Mouse (Mus musculus) left cerebral cortex, postnatal 14 days (tissue): ENCODE results near the gene Upk2. TPM values are rescaled to one million over a fixed set of nuclear protein-coding genes. Genes with fewer than 3 reads are reported as not detected.
A peak's percentile ranks its signal among the peaks of the same experiment; 100 is the strongest.
"Not testable (repeated sequence)": the region's sequence is repeated elsewhere in the genome, so short reads cannot be mapped to it uniquely, and the experiment has no call there.

Source experiments
- DNase-seq, 2 experiments: peaks; one replicate each; pipeline ENCODE4 v3.0.0; 2021 to 2022; ENCODE audit warnings: low spot score in 2 of 2, mixed read lengths in 1 of 2
- intact Hi-C: fragments of 180-260 bp; cut with DNase I; formaldehyde crosslinking; loops from one replicate; pipeline ENCODE4 v1.15.1; 2025
- total RNA-seq, 2 experiments: library from RNA; stranded (reverse); gene quantifications; 2 replicates each; pipeline ENCODE4 v1.2.3; 2021

Gene Upk2
- total RNA-seq, 2 experiments from 2014 or later = not detected

DNA sequence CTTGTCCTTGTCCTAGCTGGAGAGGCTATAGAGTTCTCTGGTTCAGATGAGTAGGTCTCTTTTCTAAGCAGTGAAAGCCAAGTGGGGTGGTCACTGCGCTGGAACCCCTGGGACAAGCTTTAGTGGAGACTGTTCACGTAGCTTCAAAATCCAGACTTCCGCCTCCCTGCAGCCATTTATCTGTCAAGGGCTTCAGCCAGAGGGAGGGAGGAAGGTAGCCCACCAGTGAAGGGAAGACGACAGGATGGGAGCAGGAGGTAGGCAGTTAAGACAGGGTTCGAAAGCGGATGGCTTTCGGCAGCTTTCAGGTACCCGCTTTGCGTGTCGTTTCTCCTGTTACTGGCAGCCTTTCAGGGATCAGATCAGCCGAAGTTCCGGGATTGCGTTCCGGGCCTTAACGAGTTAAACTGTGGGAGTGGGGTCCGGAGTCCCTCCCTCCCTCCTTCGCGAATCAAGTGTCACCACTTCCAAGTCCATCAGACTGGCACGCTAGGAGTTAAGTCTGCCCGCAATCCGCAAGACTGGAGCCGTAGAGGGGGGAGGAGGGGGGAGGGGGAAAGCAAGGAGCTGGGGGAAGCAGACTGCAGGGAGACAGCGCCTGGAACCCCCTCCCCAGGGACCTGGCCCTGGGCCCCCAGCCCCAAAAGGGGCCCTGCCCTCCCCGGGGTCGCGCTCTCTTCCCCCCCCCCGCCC lies 23.6 kb upstream of the Upk2 start:
- intact Hi-C loops = loop anchor here (2.0 kb wide), 1 partner anchor 22 kb away; no protein-coding TSS in a partner anchor
- peak; percentile 76 to 86 for DNase-seq

GRCm38 (mm10) chr9:44477339-44478228 lies 22.8 kb upstream of the Upk2 start:
- intact Hi-C loops = loop anchor here (2.0 kb wide), 1 partner anchor 21 kb away; no protein-coding TSS in a partner anchor
- peak; percentile 70 to 80 for DNase-seq

- intact Hi-C loops = no loop called here
- no peak for DNase-seq
Observed at GRCm38 (mm10) chr9:44475936-44476335, 21.2 kb upstream of the Upk2 start.

- no peak for DNase-seq
- intact Hi-C loops = no loop called here
Observed at GRCm38 (mm10) chr9:44474327-44474726, 19.6 kb upstream of the Upk2 start.

- DNase-seq = no peak
- intact Hi-C loops = no loop called here
Observed at GRCm38 (mm10) chr9:44473184-44473583, 18.4 kb upstream of the Upk2 start.

DNA sequence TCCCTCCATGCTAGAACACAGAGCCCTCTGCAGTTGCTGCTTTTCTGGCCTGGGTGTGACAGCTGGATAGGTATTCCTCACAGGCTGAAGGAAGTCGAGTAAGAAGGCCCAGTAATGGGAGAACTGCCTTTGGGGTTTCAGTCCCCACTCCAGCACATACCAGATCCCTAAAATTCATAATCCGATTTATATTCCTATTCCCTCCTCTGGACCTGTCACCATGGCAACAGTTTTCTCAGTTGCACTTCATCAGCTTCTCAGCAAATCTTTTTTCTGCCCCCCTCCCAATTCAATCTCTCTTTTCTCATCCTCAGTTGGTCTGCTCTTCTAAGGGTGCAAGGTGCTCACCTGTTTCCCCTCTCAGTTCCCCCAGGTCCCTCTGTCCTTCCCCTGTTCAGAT lies 14.0 kb upstream of the Upk2 start:
- intact Hi-C loops = no loop called here

GRCm38 (mm10) chr9:44468224-44468623 lies 13.4 kb upstream of the Upk2 start:
- DNase-seq = no peak
- intact Hi-C loops = no loop called here

More for the DNA sequence above, 14.0 kb upstream of the Upk2 start:
- peak in 1 of 2 experiments; percentile 61 for DNase-seq

GRCm38 (mm10) chr9:44461950-44462349 lies 7.2 kb upstream of the Upk2 start:
- no peak for DNase-seq
- intact Hi-C loops = no loop called here

- intact Hi-C loops = loop anchor here (2.0 kb wide), 1 partner anchor 22 kb away; no protein-coding TSS in a partner anchor
- DNase-seq = peak; percentile 94 to 99
Observed at GRCm38 (mm10) chr9:44457035-44457742, 2.4 kb upstream of the Upk2 start.

DNA sequence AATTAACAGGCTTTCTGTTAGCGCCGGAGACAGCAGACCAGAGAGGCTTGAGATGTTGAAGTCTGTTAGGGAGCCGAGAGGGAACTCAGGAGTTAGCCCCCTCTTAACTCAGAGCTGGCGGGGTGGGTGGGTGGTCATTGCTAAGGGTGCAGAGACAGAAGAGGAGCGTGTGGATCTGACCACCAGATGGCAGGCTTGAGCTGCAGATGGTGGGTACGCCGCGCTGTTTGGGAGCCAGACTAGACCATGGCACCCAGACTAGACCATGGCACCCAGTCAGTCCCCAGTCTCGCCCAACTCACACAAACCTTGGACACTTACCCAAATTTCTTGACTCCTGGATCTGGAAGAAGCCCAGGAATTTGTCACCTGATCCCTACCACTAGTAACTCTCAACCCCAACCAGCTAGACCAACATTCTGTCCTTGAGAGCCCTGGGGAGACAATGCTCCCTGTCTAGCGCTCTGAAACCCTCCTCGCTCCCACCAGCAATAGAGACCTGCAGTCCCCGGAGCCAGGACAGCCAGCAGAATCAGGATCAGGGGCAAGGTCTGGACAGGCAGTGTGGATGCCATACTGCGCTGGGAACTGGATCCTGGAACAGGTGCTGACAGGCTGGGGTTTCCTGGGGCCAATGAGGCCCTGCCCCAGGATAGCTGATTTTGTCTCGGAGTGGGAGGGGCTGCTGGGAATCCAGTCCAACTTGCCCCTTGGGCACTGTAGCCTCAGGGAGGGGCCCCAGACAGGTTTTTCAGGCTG lies 465 bp downstream of the Upk2 start:
- intact Hi-C loops = loop anchor here (2.0 kb wide), 1 partner anchor 48 kb away; no protein-coding TSS in a partner anchor
- peak; percentile 85 to 91 for DNase-seq

- intact Hi-C loops = no loop called here
- DNase-seq = no peak
Observed at GRCm38 (mm10) chr9:44450387-44450786, 4.4 kb downstream of the Upk2 start.

DNA sequence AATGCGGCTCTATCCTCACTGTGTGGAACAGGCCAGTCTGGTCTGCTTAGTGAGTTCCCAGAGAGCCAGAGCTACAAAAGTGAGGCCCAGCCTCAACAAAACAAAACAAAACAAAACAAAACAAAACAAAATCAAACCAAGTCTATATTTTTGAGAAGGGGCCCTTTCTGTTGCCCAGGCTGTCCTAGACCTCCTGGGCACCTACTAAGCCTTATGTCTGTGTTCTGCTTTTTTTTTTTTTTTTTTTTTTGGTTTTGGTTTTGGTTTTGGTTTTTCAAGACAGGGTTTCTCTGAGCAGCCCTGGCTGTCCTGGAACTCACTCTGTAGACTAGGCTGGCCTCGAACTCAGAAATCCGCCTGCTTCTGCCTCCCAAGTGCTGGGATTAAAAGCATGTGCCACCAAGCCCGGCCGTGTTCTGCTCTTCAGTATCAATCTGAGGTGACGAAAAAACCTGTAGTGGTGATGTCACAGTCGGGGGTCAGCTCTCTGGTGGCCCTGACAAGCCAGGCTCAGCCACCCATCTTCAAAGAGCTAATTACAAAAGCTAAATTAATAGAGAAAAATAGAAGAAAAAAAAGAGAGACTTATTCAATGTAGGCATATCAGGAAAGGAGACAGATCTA lies 10.3 kb downstream of the Upk2 start:
- intact Hi-C loops, DNase-seq: not testable (repeated sequence)

- intact Hi-C loops = no loop called here
- no peak for DNase-seq
Observed at GRCm38 (mm10) chr9:44440961-44441360, 13.8 kb downstream of the Upk2 start, which contains the start of gene Foxr1. Gene Foxr1 (minus strand): TSS chr9:44441136.

DNA sequence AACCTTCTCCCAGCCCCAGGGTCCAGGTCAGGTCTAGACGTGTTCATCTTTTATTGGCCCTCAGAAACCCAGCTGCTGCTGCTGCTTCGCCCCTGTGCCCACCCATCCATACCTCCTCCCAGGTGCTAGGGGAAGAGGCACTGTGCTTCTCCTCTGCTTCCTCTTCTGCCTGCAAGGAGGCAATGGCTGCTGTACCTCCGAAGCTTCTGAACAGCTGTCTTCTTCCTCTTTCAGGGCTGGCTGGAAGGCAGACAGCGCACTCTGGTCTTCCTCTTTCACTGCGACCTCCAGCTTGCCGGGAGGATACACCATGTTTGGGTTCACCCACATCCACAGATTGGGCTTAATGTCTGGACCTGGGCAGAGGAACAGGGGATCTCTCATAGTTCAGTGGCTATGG lies 19.0 kb downstream of the Upk2 start:
- intact Hi-C loops = no loop called here
- no peak for DNase-seq

DNA sequence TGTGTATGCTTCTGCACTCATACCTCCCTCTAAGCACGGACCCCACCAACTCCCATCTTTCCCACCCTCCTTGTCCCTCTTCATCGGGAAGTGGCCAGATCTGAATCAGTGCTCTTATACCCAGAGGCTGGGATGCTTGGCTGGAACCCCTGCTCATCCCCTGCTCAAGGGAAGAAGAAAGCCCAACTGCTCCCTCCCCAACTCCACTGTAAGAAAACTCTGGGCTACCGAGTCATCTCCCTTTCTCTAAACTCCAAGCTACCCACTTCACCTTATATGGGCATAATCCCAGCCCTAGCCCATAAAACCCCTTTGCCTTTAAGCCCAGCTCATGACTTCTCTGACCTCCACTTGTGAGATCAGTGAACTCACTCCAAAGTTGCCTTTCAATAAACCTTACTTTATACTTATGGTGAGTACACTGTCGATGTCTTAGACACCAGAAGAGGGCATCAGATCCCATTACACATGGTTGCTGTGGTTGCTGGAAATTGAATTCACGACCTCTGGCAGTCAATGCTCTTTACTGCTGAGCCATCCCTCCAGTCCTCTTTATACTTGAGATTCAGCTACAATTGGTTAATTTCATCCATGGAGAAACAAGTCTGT lies 22.1 kb downstream of the Upk2 start:
- DNase-seq = no peak
- intact Hi-C loops = no loop called here

DNA sequence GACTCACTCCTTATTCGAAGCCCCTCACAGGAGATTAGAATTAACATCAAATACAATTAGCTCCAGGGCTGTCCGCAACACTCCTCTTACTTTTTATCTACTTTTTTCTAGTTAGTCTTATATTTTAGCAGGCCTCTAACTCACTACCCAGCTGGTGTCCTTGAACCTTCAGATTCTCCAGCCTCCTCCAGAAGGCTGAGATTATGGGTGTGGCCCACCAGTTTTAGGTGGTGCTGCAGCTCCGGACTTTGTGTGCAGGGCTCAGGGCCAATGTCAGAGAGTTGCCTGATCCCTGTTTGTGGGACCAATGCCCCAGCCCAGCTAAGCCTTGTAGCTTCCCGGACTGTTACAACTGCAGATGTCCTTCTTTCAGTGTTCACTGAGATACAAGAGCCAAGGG lies 31.2 kb downstream of the Upk2 start:
- intact Hi-C loops = no loop called here
- DNase-seq = no peak

DNA sequence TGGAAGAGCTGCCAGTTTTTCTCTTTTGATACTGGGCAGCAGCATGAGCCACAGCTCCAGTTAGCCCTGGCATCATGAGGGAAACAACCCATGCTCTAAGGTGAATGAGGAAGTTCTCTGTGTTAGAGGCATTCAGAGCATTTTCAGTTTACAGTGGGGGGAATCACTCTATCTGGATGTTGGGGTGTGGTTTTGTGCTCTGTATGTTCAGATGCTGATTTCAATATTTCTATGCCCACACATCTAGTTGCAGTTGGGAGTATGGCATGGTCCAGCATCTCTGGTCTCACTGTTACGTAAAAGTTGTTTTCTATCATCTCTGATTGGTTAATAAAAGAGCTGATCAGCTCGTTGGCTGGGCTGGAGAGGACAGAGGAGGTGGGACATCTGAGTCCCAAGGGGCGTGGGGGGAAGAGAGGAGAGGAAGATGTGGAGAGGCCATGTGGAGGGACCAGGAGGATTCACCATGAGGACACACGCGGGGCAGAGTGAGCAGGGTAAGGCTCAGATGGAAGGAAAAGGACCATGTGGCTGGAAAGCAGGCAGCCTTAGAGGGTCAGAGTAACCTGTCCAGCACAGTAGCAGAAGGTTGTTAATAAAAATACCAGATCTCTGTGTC lies 34.4 kb downstream of the Upk2 start:
- no peak for DNase-seq
- intact Hi-C loops = no loop called here

DNA sequence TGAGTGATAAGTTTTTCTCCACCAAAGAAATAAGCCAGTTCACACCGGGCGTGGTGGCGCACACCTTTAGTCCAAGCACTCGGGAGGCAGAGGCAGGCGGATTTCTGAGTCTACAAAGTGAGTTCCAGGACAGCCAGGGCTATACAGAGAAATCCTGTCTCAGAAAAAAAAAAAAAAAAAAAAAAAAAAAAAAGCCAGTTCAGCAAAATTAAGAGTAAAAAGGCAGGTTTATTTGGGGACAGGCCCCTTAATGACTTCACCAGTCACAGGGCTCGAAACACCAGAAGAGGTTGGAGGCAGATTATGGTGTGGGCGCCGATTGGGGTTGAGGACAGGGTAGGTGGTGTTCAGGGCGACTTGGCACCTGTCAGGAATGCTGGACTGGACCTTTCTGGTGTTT lies 35.0 kb downstream of the Upk2 start:
- DNase-seq, intact Hi-C loops: not testable (repeated sequence)
